In genomic region chr2:155991863-155992321, GRCm38 (mm10) we compare ENCODE assay signal across 11 mouse cellular contexts. TPM values are rescaled to one million over a fixed set of nuclear protein-coding genes. Genes with fewer than 3 reads are reported as not detected.
DNase-seq lines count a peak whose midpoint lies in the region; ATAC-seq and TF ChIP-seq lines count a peak whose summit lies in the region.
"Had no signal": no experiment of that assay in that cellular context is flagged by ENCODE, and none has a peak within 500 bp of the region (broad histone marks: within the 10 kb centered on the region; RNA-seq: fewer than 3 reads in every experiment).

No protein-coding gene starts in this region.

- no peak for TF ChIP-seq CTCF in kidney, adult 2 months (conservative IDR thresholded peaks at IDR 0.05; ENCODE audit: insufficient read depth, insufficient read length, low read depth, low read length)

- TF ChIP-seq POLR2A in kidney, adult 2 months (IDR thresholded peaks at IDR 0.05; ENCODE audit: low read depth, low read length), result no peak

- no peaks in the 10 kb centered on the region; the same call in 1 of the 2 replicates for H3K36me3 ChIP-seq in kidney, adult 2 months (ENCODE audit: control insufficient read depth, insufficient read depth, low read length)
- H3K36me3 ChIP-seq in kidney, embryonic 16.5 days (ENCODE audit: insufficient read depth, low read length), result peaks cover 71% of the 10 kb centered on the region
- peaks cover 28% of the 10 kb centered on the region for H3K36me3 ChIP-seq in liver, embryonic 16.5 days (ENCODE audit: control insufficient read depth, insufficient read depth)

- no peaks in the 10 kb centered on the region for H3K4me1 ChIP-seq in kidney, adult 2 months (ENCODE audit: control insufficient read depth, insufficient read depth, low read length)
- H3K4me1 ChIP-seq in kidney, embryonic 16.5 days (ENCODE audit: insufficient read depth, low read length), result no peaks in the 10 kb centered on the region
- H3K4me1 ChIP-seq in liver, embryonic 16.5 days (ENCODE audit: control insufficient read depth, low read depth, low read length), result peaks cover 46% of the 10 kb centered on the region

- no peaks in the 10 kb centered on the region for H3K9me3 ChIP-seq in kidney, embryonic 16.5 days (ENCODE audit: low read length)
- H3K9me3 ChIP-seq in liver, embryonic 16.5 days (replicated peaks; ENCODE audit: control insufficient read depth, low read length), result no peaks in the 10 kb centered on the region

- no peak overlapping the region for H3K4me2 ChIP-seq in kidney, embryonic 16.5 days (replicated peaks; ENCODE audit: low read depth, low read length)
- peak overlapping the region; percentile 79 for H3K4me2 ChIP-seq in liver, embryonic 16.5 days (ENCODE audit: low read depth, low read length)

- H3K9ac ChIP-seq in kidney, embryonic 16.5 days (replicated peaks; ENCODE audit: low read length), result no peak overlapping the region
- peak overlapping the region; percentile 44 for H3K9ac ChIP-seq in liver, embryonic 16.5 days (ENCODE audit: low read depth, low read length)

- no peak overlapping the region for H3K4me3 ChIP-seq in kidney, adult 2 months (ENCODE audit: insufficient read depth, low read depth, low read length)
- H3K4me3 ChIP-seq in kidney, embryonic 16.5 days (ENCODE audit: low read length), result no peak overlapping the region
- H3K4me3 ChIP-seq in liver, embryonic 16.5 days (ENCODE audit: low read depth, low read length), result peak overlapping the region; percentile 39

- no peaks in the 10 kb centered on the region for H3K27me3 ChIP-seq in kidney, adult 2 months (replicated peaks; ENCODE audit: control insufficient read depth, insufficient read depth, low read length)
- no peaks in the 10 kb centered on the region for H3K27me3 ChIP-seq in kidney, embryonic 16.5 days (ENCODE audit: insufficient read depth, low read length)
- H3K27me3 ChIP-seq in liver, embryonic 16.5 days (ENCODE audit: control insufficient read depth, insufficient read depth, low read depth, low read length), result no peaks in the 10 kb centered on the region
- H3K27me3 ChIP-seq: Patski had no signal

- peak; percentile 84 for DNase-seq in kidney, adult 2 months
- DNase-seq in gastrocnemius, adult 8-10 months (ENCODE audit: low spot score in 2 of 2), result peak; percentile 43 to 63
- peak; percentile 83 for DNase-seq in kidney, adult 9 months
- DNase-seq in spleen, postnatal 10 days (ENCODE audit: low spot score in 2 of 2), result peak; percentile 53 to 75
- no peak for DNase-seq in neural tube, embryonic 10.5 days (ENCODE audit: extremely low spot score, low spot score)

- WGBS in kidney, adult 2 months, result 55% methylated on average over 14 of the region's 14 CpGs
- WGBS in kidney, embryonic 16.5 days, result 87% methylated on average over 14 of the region's 14 CpGs
- 72% methylated on average over 14 of the region's 14 CpGs for WGBS in liver, embryonic 16.5 days (ENCODE audit: insufficient replicate concordance)

- no peak for ATAC-seq in kidney, embryonic 16.5 days (ENCODE audit: low FRiP score, low TSS enrichment)
- ATAC-seq in cerebellum, adult (ENCODE audit: insufficient number of reproducible peaks, low FRiP score, low TSS enrichment), result peak; percentile 86
- peak; percentile 45 for ATAC-seq in liver, embryonic 16.5 days (ENCODE audit: low read depth)
- ATAC-seq: Patski had no signal

- no peak overlapping the region for H3K27ac ChIP-seq in kidney, adult 2 months (ENCODE audit: insufficient read depth, low read depth, low read length)
- no peak overlapping the region for H3K27ac ChIP-seq in kidney, embryonic 16.5 days (ENCODE audit: low read length)
- H3K27ac ChIP-seq in liver, embryonic 16.5 days (ENCODE audit: low read length), result peak overlapping the region; percentile 18; the same call in 1 of the 2 replicates

RNA-seq across cellular contexts. Expression of gene 6430550D23Rik, which starts 15.9 kb away (rescaled TPM):
- 2.6 and 2.9 TPM in 2 replicates for polyA plus RNA-seq in kidney, adult 2 months (2012; rRNA removed)
- 1.4 and 2.2 TPM in 2 replicates for polyA plus RNA-seq in kidney, embryonic 16.5 days (2015; fragmentation: Nextera tagmentation; extraction: Ambion mirVana)
- under 1 TPM in 2 of 4 experiments, not detected in 2; 0.54 to 0.76 TPM for total RNA-seq in gastrocnemius, adult 8-10 months (2022)
- polyA plus RNA-seq in liver, embryonic 16.5 days (2015; fragmentation: Nextera tagmentation; extraction: Ambion mirVana), result 0.54 and 0.98 TPM in 2 replicates

RNA-seq across cellular contexts. Expression of gene Ergic3, which starts 16.0 kb away (rescaled TPM):
- 327 and 345 TPM in 2 replicates for polyA plus RNA-seq in kidney, adult 2 months (2012; rRNA removed)
- 288 and 302 TPM in 2 replicates for polyA plus RNA-seq in kidney, embryonic 16.5 days (2015; fragmentation: Nextera tagmentation; extraction: Ambion mirVana)
- total RNA-seq in gastrocnemius, adult 8-10 months (2022), result 10 to 100 TPM; 42.5 to 54.4 (median 49.1) TPM
- 93.2 and 93.9 TPM in 2 replicates for polyA plus RNA-seq in liver, embryonic 16.5 days (2015; fragmentation: Nextera tagmentation; extraction: Ambion mirVana)

RNA-seq across cellular contexts. Expression of gene Cep250, which starts 35.6 kb away (rescaled TPM):
- polyA plus RNA-seq in kidney, adult 2 months (2012; rRNA removed), result 6.6 and 6.9 TPM in 2 replicates
- 18.1 and 19.8 TPM in 2 replicates for polyA plus RNA-seq in kidney, embryonic 16.5 days (2015; fragmentation: Nextera tagmentation; extraction: Ambion mirVana)
- 1 to 10 TPM; 4.1 to 4.5 (median 4.2) TPM for total RNA-seq in gastrocnemius, adult 8-10 months (2022)
- polyA plus RNA-seq in liver, embryonic 16.5 days (2015; fragmentation: Nextera tagmentation; extraction: Ambion mirVana), result 6.6 and 7.0 TPM in 2 replicates

RNA-seq across cellular contexts. Expression of gene Gdf5, which starts 46.7 kb away (rescaled TPM):
- polyA plus RNA-seq in kidney, adult 2 months (2012; rRNA removed), result 0.29 and 0.41 TPM in 2 replicates
- polyA plus RNA-seq in kidney, embryonic 16.5 days (2015; fragmentation: Nextera tagmentation; extraction: Ambion mirVana), result 0.64 and 1.3 TPM in 2 replicates
- total RNA-seq in gastrocnemius, adult 8-10 months (2022), result under 1 TPM in 2 of 4 experiments, not detected in 2; 0.16 to 0.19 TPM
- polyA plus RNA-seq in liver, embryonic 16.5 days (2015; fragmentation: Nextera tagmentation; extraction: Ambion mirVana), result not detected in 2 replicates
- total RNA-seq: hematopoietic stem cell, adult 5-6 weeks had no signal

RNA-seq across cellular contexts. Expression of gene Gm15557, which starts 51.4 kb away (rescaled TPM):
- polyA plus RNA-seq in kidney, adult 2 months (2012; rRNA removed), result not detected in 2 replicates
- polyA plus RNA-seq in kidney, embryonic 16.5 days (2015; fragmentation: Nextera tagmentation; extraction: Ambion mirVana), result not detected in 2 replicates
- not detected for total RNA-seq in gastrocnemius, adult 8-10 months (2022)
- not detected in 2 replicates for polyA plus RNA-seq in liver, embryonic 16.5 days (2015; fragmentation: Nextera tagmentation; extraction: Ambion mirVana)
- total RNA-seq: hematopoietic stem cell, adult 5-6 weeks had no signal
- polyA plus RNA-seq: neural tube, embryonic 14.5 days; Patski had no signal
